Mouse (Mus musculus) hindbrain, embryonic 12.5 days (tissue): ENCODE results near the gene Hlcs. TPM values are rescaled to one million over a fixed set of nuclear protein-coding genes. Genes with fewer than 3 reads are reported as not detected.
"Not testable (repeated sequence)": the region's sequence is repeated elsewhere in the genome, so short reads cannot be mapped to it uniquely, and the experiment has no call there.

ENCODE experiments used
- ATAC-seq: fragments of 200-750 bp; cut with Nextera tagmentation; 2 replicates; pipeline ENCODE4 v1.8.0; 2017; ENCODE audit warnings: moderate TSS enrichment; ENCODE audit not compliant: low FRiP score
- H3K27ac ChIP-seq: fragments of 300-500 bp; sonication (generic); 2 replicates; pipeline ENCODE4 v1.5.1; 2016; ENCODE audit warnings: mild to moderate bottlenecking
- H3K27me3 ChIP-seq: fragments of 300-500 bp; sonication (generic); 2 replicates; pipeline ENCODE4 v1.6.1; 2016; ENCODE audit warnings: mild to moderate bottlenecking
- H3K36me3 ChIP-seq: fragments of 300-500 bp; sonication (generic); 2 replicates; pipeline ENCODE4 v1.6.1; 2016; ENCODE audit warnings: mild to moderate bottlenecking
- H3K4me1 ChIP-seq: fragments of 300-500 bp; sonication (generic); 2 replicates; pipeline ENCODE4 v1.6.1; 2016
- H3K4me2 ChIP-seq: fragments of 300-500 bp; sonication (generic); replicated peaks from 2 replicates; pipeline ENCODE4 v1.6.1; 2016; ENCODE audit warnings: mild to moderate bottlenecking
- H3K4me3 ChIP-seq: fragments of 300-500 bp; sonication (generic); 2 replicates; pipeline ENCODE4 v1.5.1; 2016; ENCODE audit warnings: mild to moderate bottlenecking
- H3K9ac ChIP-seq: fragments of 300-500 bp; sonication (generic); 2 replicates; pipeline ENCODE4 v1.6.1; 2016; ENCODE audit warnings: mild to moderate bottlenecking, moderate library complexity
- H3K9me3 ChIP-seq: fragments of 300-500 bp; sonication (generic); replicated peaks from 2 replicates; pipeline ENCODE4 v1.6.1; 2016; ENCODE audit warnings: mild to moderate bottlenecking
- WGBS: fragments of 180-500 bp; shearing (Covaris S2); methylation state at CpG from one replicate; pipeline ENCODE4 v1.1.7; 2016; 5-methylcytosine and 5-hydroxymethylcytosine counted together
- polyA plus RNA-seq: library from polyadenylated mRNA; unstranded; fragments of >200 nt; fragmentation: Nextera tagmentation; extraction: Ambion mirVana; gene quantifications from 2 replicates; pipeline ENCODE4 v1.2.1, GENCODE M21; 2016

Hlcs gene
- polyA plus RNA-seq, 1 experiment from 2014 or later, result 10.0 TPM

- no peak for ATAC-seq
- no peak overlapping the region for H3K4me3 ChIP-seq
- WGBS, result 92% methylated on average over 1 of the region's 1 CpGs
- no peaks in the 10 kb centered on the region for H3K9me3 ChIP-seq
- H3K4me2 ChIP-seq, result no peak overlapping the region
- no peak overlapping the region for H3K27ac ChIP-seq
- H3K27me3 ChIP-seq, result no peaks in the 10 kb centered on the region; the same call in 1 of the 2 replicates
- H3K36me3 ChIP-seq, result no peaks in the 10 kb centered on the region
- H3K4me1 ChIP-seq, result peaks cover 9% of the 10 kb centered on the region
- H3K9ac ChIP-seq, result no peak overlapping the region
These were observed 32.4 kb upstream of the Hlcs start for GRCm38 (mm10) chr16:94345733-94346132.

- not testable (repeated sequence) for H3K36me3 ChIP-seq, H3K27ac ChIP-seq, H3K4me2 ChIP-seq, H3K27me3 ChIP-seq, H3K4me3 ChIP-seq, H3K9ac ChIP-seq, ATAC-seq, H3K9me3 ChIP-seq, H3K4me1 ChIP-seq
- 93% methylated on average over 20 of the region's 22 CpGs for WGBS
These were observed 26.1 kb upstream of the Hlcs start for GRCm38 (mm10) chr16:94339164-94340160.

- Histone ChIP-seq H3K36me3 (no peaks in the 10 kb centered on the region), H3K4me2 (no peak overlapping the region), H3K27ac (no peak overlapping the region), H3K9ac (no peak overlapping the region), H3K9me3 (no peaks in the 10 kb centered on the region), H3K4me1 (no peaks in the 10 kb centered on the region), H3K27me3 (no peaks in the 10 kb centered on the region), H3K4me3 (no peak overlapping the region)
- no peak for ATAC-seq
- 39% methylated on average over 5 of the region's 5 CpGs for WGBS
These were observed 22.3 kb upstream of the Hlcs start for GRCm38 (mm10) chr16:94335656-94336055.

GRCm38 (mm10) chr16:94331886-94332252, 18.5 kb upstream of the Hlcs start:
- Histone ChIP-seq H3K4me1 (peaks cover 21% of the 10 kb centered on the region), H3K4me3 (no peak overlapping the region), H3K27me3 (peaks cover 33% of the 10 kb centered on the region), H3K9me3 (no peaks in the 10 kb centered on the region), H3K9ac (no peak overlapping the region), H3K36me3 (no peaks in the 10 kb centered on the region), H3K27ac (no peak overlapping the region), H3K4me2 (no peak overlapping the region)
- ATAC-seq, result no peak
- WGBS, result 58% methylated on average over 5 of the region's 5 CpGs

- Histone ChIP-seq H3K4me1 (peaks cover 21% of the 10 kb centered on the region), H3K4me2 (no peak overlapping the region), H3K9me3 (no peaks in the 10 kb centered on the region), H3K36me3 (no peaks in the 10 kb centered on the region), H3K4me3 (no peak overlapping the region), H3K27ac (no peak overlapping the region), H3K27me3 (peaks cover 37% of the 10 kb centered on the region), H3K9ac (no peak overlapping the region)
- 82% methylated on average over 9 of the region's 9 CpGs for WGBS
- no peak for ATAC-seq
These were observed 18.0 kb upstream of the Hlcs start for GRCm38 (mm10) chr16:94331233-94331885.

- no peak overlapping the region for H3K4me2 ChIP-seq
- ATAC-seq, result peak; percentile 61
- WGBS, result 54% methylated on average over 5 of the region's 5 CpGs
- no peaks in the 10 kb centered on the region for H3K36me3 ChIP-seq
- no peak overlapping the region for H3K4me3 ChIP-seq
- H3K27ac ChIP-seq, result no peak overlapping the region
- H3K9ac ChIP-seq, result no peak overlapping the region
- no peaks in the 10 kb centered on the region for H3K9me3 ChIP-seq
- peaks cover 45% of the 10 kb centered on the region for H3K27me3 ChIP-seq
- peaks cover 21% of the 10 kb centered on the region for H3K4me1 ChIP-seq
These were observed 17.1 kb upstream of the Hlcs start for GRCm38 (mm10) chr16:94330429-94330828.

- Histone ChIP-seq H3K4me2 (peak overlapping the region; percentile 58), H3K9me3 (no peaks in the 10 kb centered on the region), H3K27ac (no peak overlapping the region), H3K4me3 (peak overlapping the region; percentile 37), H3K36me3 (no peaks in the 10 kb centered on the region), H3K27me3 (peaks cover 48% of the 10 kb centered on the region), H3K4me1 (peaks cover 21% of the 10 kb centered on the region), H3K9ac (no peak overlapping the region; the same call in 1 of the 2 replicates)
- ATAC-seq, result peak; percentile 55
- WGBS, result 9% methylated on average over 25 of the region's 25 CpGs
These were observed 15.8 kb upstream of the Hlcs start for GRCm38 (mm10) chr16:94328881-94329867.

- Histone ChIP-seq H3K27ac (no peak within 1 kb of the TSS), H3K9ac (peak within 1 kb of the TSS; percentile 56), H3K9me3 (no peaks in the 10 kb centered on the region), H3K36me3 (no peaks in the 10 kb centered on the region), H3K4me1 (peaks cover 21% of the 10 kb centered on the region), H3K27me3 (peaks cover 48% of the 10 kb centered on the region), H3K4me3 (peak within 1 kb of the TSS; percentile 37), H3K4me2 (peak within 1 kb of the TSS; percentile 58)
- peak; percentile 57; the same call in 1 of the 2 replicates for ATAC-seq
- 1% methylated on average over 61 of the region's 63 CpGs for WGBS
These were observed 14.7 kb upstream of the Hlcs start, which contains the start of gene Ripply3 for GRCm38 (mm10) chr16:94327781-94328711. Ripply3 (plus strand) TSS chr16:94328420.

- H3K27ac ChIP-seq, result no peak overlapping the region
- H3K27me3 ChIP-seq, result peaks cover 48% of the 10 kb centered on the region
- H3K36me3 ChIP-seq, result no peaks in the 10 kb centered on the region
- H3K4me1 ChIP-seq, result peaks cover 21% of the 10 kb centered on the region
- no peak overlapping the region for H3K4me3 ChIP-seq
- 93% methylated on average over 3 of the region's 3 CpGs for WGBS
- H3K9ac ChIP-seq, result no peak overlapping the region
- no peak overlapping the region for H3K4me2 ChIP-seq
- H3K9me3 ChIP-seq, result no peaks in the 10 kb centered on the region
- no peak for ATAC-seq
These were observed 12.6 kb upstream of the Hlcs start for GRCm38 (mm10) chr16:94326008-94326407.

- 67% methylated on average over 5 of the region's 5 CpGs for WGBS
- peaks cover 33% of the 10 kb centered on the region for H3K27me3 ChIP-seq
- H3K4me1 ChIP-seq, result peaks cover 10% of the 10 kb centered on the region
- no peak overlapping the region for H3K27ac ChIP-seq
- H3K9ac ChIP-seq, result no peak overlapping the region
- no peak for ATAC-seq
- H3K36me3 ChIP-seq, result no peaks in the 10 kb centered on the region
- no peak overlapping the region for H3K4me2 ChIP-seq
- H3K9me3 ChIP-seq, result no peaks in the 10 kb centered on the region
- H3K4me3 ChIP-seq, result no peak overlapping the region
These were observed 10.3 kb upstream of the Hlcs start for GRCm38 (mm10) chr16:94323681-94324080.

- H3K9ac ChIP-seq, result no peak overlapping the region
- no peak overlapping the region for H3K4me3 ChIP-seq
- 83% methylated on average over 5 of the region's 5 CpGs for WGBS
- no peaks in the 10 kb centered on the region for H3K36me3 ChIP-seq
- no peak overlapping the region for H3K4me2 ChIP-seq
- H3K9me3 ChIP-seq, result no peaks in the 10 kb centered on the region
- peaks cover 3% of the 10 kb centered on the region; the same call in 1 of the 2 replicates for H3K27me3 ChIP-seq
- ATAC-seq, result no peak
- no peaks in the 10 kb centered on the region for H3K4me1 ChIP-seq
- H3K27ac ChIP-seq, result no peak overlapping the region
These were observed 6.9 kb upstream of the Hlcs start for GRCm38 (mm10) chr16:94320223-94320622.
